ENCODE assay signal across 14 mouse cellular contexts in genomic region chr13:37424904-37425303, GRCm38 (mm10).
A peak's percentile ranks its signal among the peaks of the same experiment; 100 is the strongest.
DNase-seq lines count a peak whose midpoint lies in the region.
"Had no signal": no experiment of that assay in that cellular context is flagged by ENCODE, and none has a peak within 500 bp of the region (broad histone marks: within the 10 kb centered on the region; RNA-seq: fewer than 3 reads in every experiment).

No protein-coding gene starts in this region.

- DNase-seq in layer of hippocampus, adult 9-11 months = peak; percentile 32
- DNase-seq in layer of hippocampus, postnatal 25 days (ENCODE audit: extremely low spot score in 1 of 2, low spot score in 1 of 2) = no peak
- peak; percentile 43 for DNase-seq in right cerebral cortex, adult 18-20 months
- DNase-seq in right cerebral cortex, postnatal 14 days = no peak
- DNase-seq in brain, adult 2 months (ENCODE audit: low read depth, low spot score) = peak; percentile 66
- DNase-seq in right cerebral cortex, postnatal 36 days (ENCODE audit: low spot score in 2 of 2) = peak; percentile 14 to 27
- DNase-seq in adrenal gland, adult 18-20 months (ENCODE audit: low spot score in 2 of 2) = no peak
- DNase-seq: adrenal gland, postnatal 10 days; cerebellum, adult 11-12 months; cerebellum, adult 9-10 months; cerebellum, postnatal 25 days; gastrocnemius, postnatal 14 days; heart, postnatal 10 days; heart, postnatal 4 days had no signal

Comparison
In these comparisons a context has a peak if more than half of its experiments do, and no peak if none do; other contexts are left out.
1. DNase-seq: peak in layer of hippocampus, adult 9-11 months (single experiment), right cerebral cortex, adult 18-20 months (single experiment), brain, adult 2 months (single experiment) and right cerebral cortex, postnatal 36 days (2 of 2); none in layer of hippocampus, postnatal 25 days (0 of 2), right cerebral cortex, postnatal 14 days (single experiment) and adrenal gland, adult 18-20 months (0 of 2).